Mouse (Mus musculus) E14TG2a.4 (cell line): ENCODE data around the gene Zfp691.

Experiments
- H3K27me3 ChIP-seq: 2 replicates; pipeline ENCODE4 v1.6.1; 2014; ENCODE audit warnings: low read length, control low read depth; ENCODE audit not compliant: insufficient read depth
- H3K36me3 ChIP-seq: 2 replicates; pipeline ENCODE4 v1.6.1; 2014; ENCODE audit warnings: low read length, control low read depth; ENCODE audit not compliant: insufficient read depth
- H3K4me1 ChIP-seq: replicated peaks from 2 replicates; pipeline ENCODE4 v1.6.1; 2014; ENCODE audit warnings: low read depth, low read length, control low read depth
- H3K4me3 ChIP-seq: replicated peaks from 2 replicates; pipeline ENCODE4 v1.5.1; 2014; ENCODE audit warnings: mild to moderate bottlenecking, low read length
- H3K9me3 ChIP-seq: 2 replicates; pipeline ENCODE4 v1.6.1; 2014; ENCODE audit warnings: low read length, control low read depth
- CTCF ChIP-seq: conservative IDR thresholded peaks from 2 replicates; pipeline ENCODE4 v1.5.1; 2014; ENCODE audit warnings: low read length
- NANOG ChIP-seq: IDR thresholded peaks from 2 replicates; pipeline ENCODE4 v1.6.1; 2014; ENCODE audit warnings: borderline replicate concordance, low read length, mixed read lengths
- POU5F1 ChIP-seq: IDR thresholded peaks from 2 replicates; pipeline ENCODE4 v1.6.1; 2014; ENCODE audit warnings: low read length, borderline replicate concordance

The Zfp691 gene

GRCm38 (mm10) chr4:119125577-119126270 is 48.3 kb downstream of the Zfp691 start:
- no peak for TF ChIP-seq POU5F1
- TF ChIP-seq CTCF: no peak
- Histone ChIP-seq H3K4me1 (peaks cover 100% of the 10 kb centered on the region), H3K36me3 (peaks cover 100% of the 10 kb centered on the region), H3K27me3 (no peaks in the 10 kb centered on the region), H3K9me3 (no peaks in the 10 kb centered on the region), H3K4me3 (peak overlapping the region; percentile 43)

- H3K4me3 ChIP-seq: peak overlapping the region; percentile 43; the same call in 1 of the 2 replicates
- no peaks in the 10 kb centered on the region for H3K9me3 ChIP-seq
- TF ChIP-seq POU5F1: no peak
- no peak for TF ChIP-seq CTCF
- no peaks in the 10 kb centered on the region for H3K27me3 ChIP-seq
- H3K36me3 ChIP-seq: peaks cover 100% of the 10 kb centered on the region
- peaks cover 100% of the 10 kb centered on the region for H3K4me1 ChIP-seq
Observed at GRCm38 (mm10) chr4:119124771-119125273, 49.2 kb downstream of the Zfp691 start.

GRCm38 (mm10) chr4:119121249-119121648 is 52.7 kb downstream of the Zfp691 start:
- TF ChIP-seq NANOG (no peak), POU5F1 (no peak)
- Histone ChIP-seq H3K9me3 (no peaks in the 10 kb centered on the region), H3K27me3 (no peaks in the 10 kb centered on the region), H3K4me3 (peak overlapping the region; percentile 43), H3K4me1 (peaks cover 100% of the 10 kb centered on the region), H3K36me3 (peaks cover 100% of the 10 kb centered on the region)

- H3K27me3 ChIP-seq: no peaks in the 10 kb centered on the region
- H3K4me3 ChIP-seq: peak overlapping the region; percentile 97
- no peaks in the 10 kb centered on the region for H3K9me3 ChIP-seq
- TF ChIP-seq CTCF: no peak
- no peak for TF ChIP-seq POU5F1
- TF ChIP-seq NANOG: no peak
- peaks cover 100% of the 10 kb centered on the region for H3K36me3 ChIP-seq
- H3K4me1 ChIP-seq: peaks cover 100% of the 10 kb centered on the region
Observed at GRCm38 (mm10) chr4:119120095-119120494, 53.9 kb downstream of the Zfp691 start.
